Mouse (Mus musculus): ENCODE measurements around the gene Rcn3.

DNA sequence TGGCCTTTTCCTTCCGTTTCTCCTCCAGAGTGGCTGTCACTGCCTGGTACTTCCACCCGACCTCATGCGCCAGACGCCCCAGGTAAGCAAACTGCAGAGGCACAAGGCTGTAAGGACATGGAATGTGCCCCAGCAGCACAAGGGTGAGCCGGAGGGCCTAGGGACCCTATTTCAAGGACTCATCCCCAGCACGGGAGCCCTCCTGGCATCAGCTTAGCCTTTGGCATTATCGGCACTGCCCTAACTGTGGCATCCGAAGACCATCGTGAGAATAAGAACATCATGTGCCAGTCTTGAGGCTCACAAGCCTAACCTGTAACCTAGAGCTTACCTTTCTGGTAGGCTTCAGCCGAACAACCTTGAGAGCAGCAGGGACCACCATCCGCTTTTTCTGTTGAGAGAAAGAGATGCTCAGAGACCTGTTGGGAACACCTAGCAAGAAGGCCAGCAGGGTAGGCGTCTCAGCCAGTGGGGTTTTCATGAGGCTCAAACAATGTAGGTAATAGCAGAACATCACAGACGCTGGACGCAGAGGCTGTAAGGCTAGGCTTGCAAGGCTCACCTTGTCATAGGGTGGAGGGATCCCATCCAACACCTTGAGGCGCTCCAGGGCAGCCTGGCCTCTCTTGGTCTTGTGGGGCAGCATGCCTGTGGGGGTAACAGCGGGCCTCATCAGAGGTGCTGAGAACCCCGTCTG lies 34.3 kb upstream of the Rcn3 start:
- TF ChIP-seq POLR2A (IDR thresholded peaks at IDR 0.05; ENCODE audit: borderline replicate concordance, insufficient read depth, low read length) (no peak), CTCF (IDR thresholded peaks at IDR 0.05; ENCODE audit: borderline replicate concordance, insufficient read depth, low read depth, low read length) (no peak)
